Mouse (Mus musculus) frontal cortex, postnatal 36 days (tissue): ENCODE data around the gene Chst14.

Experiments used
- DNase-seq, 2 experiments: peaks; one replicate each; pipeline ENCODE4 v3.0.0; 2022; ENCODE audit warnings: low spot score in 2 of 2

Chst14 gene

DNA sequence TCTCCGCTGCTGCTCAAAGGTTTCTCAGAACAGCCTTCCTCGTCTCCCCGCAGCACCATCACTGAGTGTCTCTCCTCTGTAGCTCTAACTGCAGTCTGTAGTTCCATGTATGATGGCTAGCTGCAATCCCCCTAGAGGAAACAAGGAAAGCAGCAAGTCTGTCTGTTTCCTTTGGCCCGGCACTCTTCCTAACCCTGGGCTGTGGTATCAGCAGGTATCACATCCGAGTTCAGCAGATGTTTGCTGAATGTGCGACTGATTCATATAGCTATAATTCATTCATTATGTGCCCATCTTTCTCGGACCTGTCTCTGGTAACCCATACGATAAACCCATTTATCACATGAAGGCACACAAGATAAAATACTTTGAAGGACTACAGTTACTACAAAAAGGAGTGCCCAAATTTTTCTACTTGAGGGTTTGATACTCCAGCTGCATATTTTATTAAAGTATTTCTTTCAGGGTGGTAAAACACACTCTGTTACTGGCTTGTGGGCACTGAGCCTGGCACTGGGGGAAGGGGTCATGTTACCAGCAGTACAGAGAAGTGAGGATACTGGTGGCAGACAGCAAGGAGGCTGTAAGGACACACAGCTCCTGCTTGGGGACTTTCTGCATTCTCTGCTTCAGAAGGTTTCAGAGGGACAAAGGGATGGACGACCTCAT is 36.8 kb downstream of the Chst14 start:
- DNase-seq: no peak

DNA sequence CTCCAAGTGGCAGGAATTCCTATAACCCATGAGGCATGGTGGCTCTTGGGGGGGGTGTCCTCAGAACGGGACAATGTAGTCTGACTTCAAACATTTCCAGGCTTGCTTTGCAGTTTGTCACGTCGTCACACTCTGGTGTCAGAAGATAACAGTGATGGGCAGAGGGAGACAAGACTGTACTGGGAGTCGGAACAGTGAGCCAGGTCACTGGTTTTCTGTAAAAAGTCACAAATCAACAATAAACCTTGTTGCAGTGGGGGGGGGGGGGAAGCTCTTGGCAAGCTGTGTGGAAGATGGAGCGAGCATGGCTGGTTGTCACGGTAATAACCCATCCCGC is 37.3 kb downstream of the Chst14 start:
- no peak for DNase-seq

DNA sequence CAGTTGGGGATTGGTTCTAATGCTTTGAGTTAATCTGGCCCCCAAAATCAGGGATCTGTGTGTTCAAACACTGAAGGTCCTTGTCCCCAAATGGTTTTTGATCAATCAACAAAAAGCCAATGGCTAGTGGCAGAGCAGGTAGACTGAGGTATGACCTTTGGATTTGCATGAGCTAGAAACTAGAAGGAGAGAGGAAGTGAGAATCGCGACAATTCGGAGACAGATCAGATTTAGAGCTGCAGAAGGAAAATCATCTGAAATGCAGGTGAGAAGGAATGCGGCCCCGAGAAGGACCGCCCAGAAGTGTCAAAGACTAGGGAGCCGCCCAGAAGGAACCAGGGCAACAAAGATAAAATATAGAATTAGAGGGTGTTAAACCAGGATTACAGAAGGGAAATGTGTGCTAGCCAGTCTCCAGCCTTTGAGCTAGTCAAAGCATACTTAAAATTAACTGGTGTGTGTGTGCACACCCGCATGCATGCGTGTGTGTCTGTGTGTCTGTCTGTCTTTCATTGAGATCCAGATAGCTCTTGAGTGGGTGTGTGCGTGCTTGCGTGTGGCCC is 43.4 kb downstream of the Chst14 start:
- DNase-seq: no peak

DNA sequence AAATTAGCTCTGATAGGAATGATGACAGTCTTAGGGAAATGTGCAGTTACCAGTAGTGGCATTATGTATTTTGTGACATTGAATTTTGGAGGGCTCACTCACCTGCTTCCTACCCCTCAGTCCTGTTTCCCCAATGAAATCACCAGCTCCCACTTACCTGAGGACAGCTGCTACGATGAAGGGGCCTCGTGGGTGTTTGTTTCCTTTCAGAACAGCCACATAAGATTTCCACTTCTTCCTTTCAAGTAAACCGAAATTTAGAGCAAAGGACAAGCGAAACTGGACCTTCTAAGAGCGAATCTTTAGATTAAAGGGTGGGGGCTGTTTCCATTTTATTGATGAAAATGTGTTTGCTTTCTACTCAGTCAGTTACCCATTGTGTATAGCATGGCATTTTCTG is 45.8 kb downstream of the Chst14 start:
- no peak for DNase-seq

DNA sequence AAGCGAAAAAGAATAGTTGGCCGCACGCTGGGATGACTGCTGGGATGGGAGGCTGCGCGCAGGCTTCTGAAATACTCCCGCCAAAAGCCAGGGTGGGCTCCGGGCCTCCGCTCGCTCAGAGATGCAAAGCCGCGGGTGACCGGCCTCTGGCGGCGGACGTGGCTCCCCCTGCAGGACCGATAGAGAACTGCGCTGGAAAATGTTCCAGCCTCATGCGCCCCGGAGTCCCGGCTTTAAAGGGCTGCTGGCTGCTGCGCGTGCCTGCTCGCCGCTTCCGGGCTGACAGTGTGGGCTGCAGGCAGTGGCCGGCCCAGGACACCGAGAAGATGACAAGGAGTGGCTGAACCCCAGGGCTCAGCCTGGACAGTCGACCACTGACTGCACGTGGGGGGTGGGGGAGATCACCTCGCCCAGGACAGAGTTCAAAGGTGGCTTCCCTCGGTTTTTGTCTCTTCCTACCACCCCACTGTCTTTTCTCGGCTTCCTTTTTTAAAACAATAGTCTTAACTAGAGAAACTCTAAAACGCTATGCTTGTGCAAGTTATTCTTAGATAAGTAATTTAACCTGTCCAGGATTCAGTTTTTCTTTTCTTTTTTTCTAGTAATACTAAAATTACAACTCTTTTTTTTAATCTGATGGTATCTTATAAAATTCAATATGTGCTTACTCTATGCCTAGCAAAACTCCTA is 46.5 kb downstream of the Chst14 start:
- peak; percentile 85 to 88 for DNase-seq

DNA sequence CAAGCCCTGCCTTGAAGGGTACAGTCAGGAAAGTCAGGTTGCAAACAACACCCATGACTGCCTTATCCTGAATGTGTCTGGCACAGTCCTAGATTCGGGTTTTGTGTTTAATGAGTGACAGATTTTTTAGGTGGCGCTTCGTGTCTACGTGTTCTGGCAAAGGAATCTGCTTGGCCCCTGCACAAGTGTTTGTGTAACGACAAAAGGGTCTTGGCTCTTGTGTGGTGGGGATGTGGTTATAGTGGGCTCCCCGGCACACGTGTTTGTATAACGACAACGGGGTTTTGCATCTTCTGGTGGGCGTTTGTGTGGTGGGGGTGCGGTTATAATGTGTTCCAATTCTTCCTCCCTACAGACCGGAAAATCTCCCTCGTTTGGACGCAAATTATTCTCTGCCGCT is 49.6 kb downstream of the Chst14 start:
- peak in 1 of 2 experiments; percentile 43 for DNase-seq

DNA sequence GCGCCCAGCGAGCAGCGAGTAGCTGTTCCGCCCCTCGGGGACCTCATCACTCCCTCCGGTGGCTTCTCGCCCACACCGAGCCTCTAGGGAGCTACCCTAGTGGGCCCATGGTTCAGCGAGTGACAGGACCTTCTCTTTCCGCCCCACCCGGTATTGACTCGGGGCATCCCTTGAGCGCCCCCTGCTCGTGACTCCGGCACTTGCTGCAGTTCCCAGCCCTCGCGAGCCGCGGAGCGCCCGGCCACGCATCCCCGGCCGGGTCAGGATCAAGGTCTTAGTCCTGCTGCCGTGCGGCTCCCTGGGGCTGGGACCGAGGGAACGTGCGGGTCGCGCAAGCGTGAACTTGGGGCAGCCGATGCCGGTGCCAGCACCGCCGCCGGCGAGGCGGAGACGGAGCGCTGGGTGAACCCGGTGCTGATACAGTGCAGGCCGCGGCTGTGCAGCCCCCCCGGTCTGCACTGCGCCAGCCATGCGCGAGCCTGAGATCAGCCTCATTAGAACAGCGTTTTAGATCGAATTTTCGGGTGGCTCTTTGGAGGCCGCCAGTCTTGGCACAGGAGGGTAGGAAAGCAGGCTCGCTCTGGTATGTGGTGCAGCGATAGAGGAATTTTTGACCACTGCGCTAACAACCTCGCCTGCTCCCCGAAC is 50.1 kb downstream of the Chst14 start:
- peak; percentile 82 to 86 for DNase-seq

DNA sequence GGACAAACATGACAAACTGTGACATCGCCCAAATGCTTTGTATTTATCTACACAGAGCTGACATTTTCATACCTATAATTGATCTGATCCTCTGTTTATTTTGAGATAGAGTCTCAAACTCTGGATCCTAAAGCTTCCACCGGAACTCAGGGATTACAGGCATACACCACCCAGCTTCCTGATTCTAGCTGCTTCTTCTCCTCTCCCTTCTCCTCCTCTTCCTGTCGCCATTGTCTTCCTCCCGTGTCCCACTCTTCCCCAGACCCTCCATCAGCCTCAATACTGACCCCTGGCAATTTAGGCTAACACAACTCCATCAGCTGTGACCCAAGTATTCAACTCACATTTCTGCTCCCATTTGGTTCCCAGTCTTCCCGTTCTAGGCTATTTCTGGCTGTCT is 50.6 kb downstream of the Chst14 start:
- DNase-seq: no peak

DNA sequence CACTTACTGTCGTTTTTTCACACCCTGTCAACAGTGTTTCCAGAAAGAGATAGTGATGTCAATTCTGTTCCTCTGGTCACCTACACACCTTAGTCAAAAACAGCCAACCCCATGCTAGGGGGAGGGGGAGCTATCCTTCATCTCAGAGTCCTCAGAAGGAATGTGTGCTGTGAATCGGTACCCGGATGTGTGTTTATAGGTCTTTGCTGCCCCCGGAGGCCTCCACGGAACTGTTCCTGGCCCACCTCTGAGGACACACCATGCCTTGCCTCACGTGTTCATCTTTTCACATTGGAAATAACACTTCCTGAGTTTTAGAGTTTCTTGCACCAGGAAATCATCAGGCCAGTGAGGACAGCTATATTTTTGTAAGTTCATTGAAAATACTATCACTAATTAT is 51.8 kb downstream of the Chst14 start:
- no peak for DNase-seq
